Mouse (Mus musculus) limb, embryonic 15.5 days (tissue): Measurements from ENCODE around the gene Cmbl. TPM values are rescaled to one million over a fixed set of nuclear protein-coding genes. Genes with fewer than 3 reads are reported as not detected.

Experiments
- ATAC-seq: fragments of 200-750 bp; cut with Nextera tagmentation; 2 replicates; pipeline ENCODE4 v1.8.0; 2017; ENCODE audit warnings: low read depth, moderate TSS enrichment; ENCODE audit not compliant: insufficient number of reproducible peaks, low FRiP score, low TSS enrichment
- H3K27ac ChIP-seq: fragments of 300-500 bp; sonication (generic); 2 replicates; pipeline ENCODE4 v1.5.1; 2015; ENCODE audit warnings: moderate library complexity, mild to moderate bottlenecking, inconsistent platforms
- H3K27me3 ChIP-seq: fragments of 300-500 bp; sonication (generic); 2 replicates; pipeline ENCODE4 v1.6.1; 2015; ENCODE audit warnings: inconsistent platforms
- H3K36me3 ChIP-seq: fragments of 300-500 bp; sonication (generic); 2 replicates; pipeline ENCODE4 v1.6.1; 2015; ENCODE audit warnings: inconsistent platforms
- H3K4me1 ChIP-seq: fragments of 300-500 bp; sonication (generic); 2 replicates; pipeline ENCODE4 v1.6.1; 2015; ENCODE audit warnings: inconsistent platforms
- H3K4me2 ChIP-seq: fragments of 300-500 bp; sonication (generic); 2 replicates; pipeline ENCODE4 v1.6.1; 2015; ENCODE audit warnings: mild to moderate bottlenecking, inconsistent platforms
- H3K4me3 ChIP-seq: fragments of 300-500 bp; sonication (generic); 2 replicates; pipeline ENCODE4 v1.5.1; 2015; ENCODE audit warnings: mild to moderate bottlenecking, inconsistent platforms
- H3K9ac ChIP-seq: fragments of 300-500 bp; sonication (generic); 2 replicates; pipeline ENCODE4 v1.6.1; 2015; ENCODE audit warnings: inconsistent platforms
- H3K9me3 ChIP-seq: fragments of 300-500 bp; sonication (generic); 2 replicates; pipeline ENCODE4 v1.6.1; 2016; ENCODE audit warnings: inconsistent platforms
- WGBS: fragments of 180-500 bp; shearing (Covaris S2); methylation state at CpG from one replicate; pipeline ENCODE4 v1.1.7; 2015; 5-methylcytosine and 5-hydroxymethylcytosine counted together
- polyA plus RNA-seq: library from polyadenylated mRNA; unstranded; fragments of >200 nt; fragmentation: Nextera tagmentation; extraction: Ambion mirVana; gene quantifications from 2 replicates; pipeline ENCODE4 v1.2.1, GENCODE M21; 2015

The Cmbl gene
- 2.7 and 6.0 TPM in 2 replicates for polyA plus RNA-seq

DNA sequence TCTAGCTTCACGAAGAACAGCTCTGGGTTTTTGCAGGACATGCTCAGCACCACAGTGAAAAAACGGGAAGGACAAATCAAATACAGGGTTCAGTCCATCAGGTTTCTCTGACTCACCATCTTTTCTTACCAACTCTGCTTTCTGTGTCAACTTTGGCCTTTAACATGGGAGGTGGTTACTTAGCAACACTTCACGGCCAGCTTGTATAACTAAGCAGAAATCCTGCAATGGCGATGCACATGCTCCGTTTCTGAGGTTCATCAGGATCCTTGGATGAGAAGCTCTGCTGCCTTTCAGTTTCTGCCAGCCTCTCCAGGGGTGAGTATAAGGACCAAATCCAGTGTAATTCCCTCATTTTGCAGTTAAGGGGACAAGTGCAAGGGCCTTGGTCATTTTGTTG is at the start of gene Cmbl:
Cmbl (plus strand) TSS at position 206 of the 400 bp plus-strand sequence.
- no peaks in the 10 kb centered on the region for H3K9me3 ChIP-seq
- 71% methylated on average over 5 of the region's 5 CpGs for WGBS
- H3K9ac ChIP-seq: no peak within 1 kb of the TSS
- ATAC-seq: no peak
- no peaks in the 10 kb centered on the region for H3K36me3 ChIP-seq
- H3K4me1 ChIP-seq: peaks cover 20% of the 10 kb centered on the region
- no peak within 1 kb of the TSS for H3K27ac ChIP-seq
- H3K4me2 ChIP-seq: no peak within 1 kb of the TSS
- H3K27me3 ChIP-seq: no peaks in the 10 kb centered on the region
- H3K4me3 ChIP-seq: no peak within 1 kb of the TSS

DNA sequence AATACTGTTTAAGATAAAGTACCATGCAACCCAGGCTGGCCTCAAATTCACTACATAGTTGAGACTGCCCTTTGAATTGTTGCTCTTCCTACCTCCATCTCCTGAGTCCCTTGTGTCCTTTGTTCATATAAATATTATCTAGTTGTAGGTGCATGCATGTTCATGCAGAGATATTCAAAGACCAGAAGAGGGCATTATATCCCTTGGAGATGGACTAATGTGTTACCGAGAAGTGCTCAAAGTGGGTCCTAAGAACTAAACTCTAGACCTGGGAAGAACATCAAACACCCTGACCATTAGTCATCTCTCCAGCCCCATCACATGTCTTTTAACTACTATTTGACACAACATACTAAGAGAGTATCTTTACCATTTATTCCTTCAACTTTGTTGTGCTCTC is 48.0 kb upstream of the Cmbl start:
- no peak overlapping the region for H3K27ac ChIP-seq
- H3K4me3 ChIP-seq: no peak overlapping the region
- H3K27me3 ChIP-seq: no peaks in the 10 kb centered on the region
- no peak overlapping the region for H3K4me2 ChIP-seq
- H3K36me3 ChIP-seq: no peaks in the 10 kb centered on the region
- no peak for ATAC-seq
- H3K9ac ChIP-seq: no peak overlapping the region
- WGBS: 88% methylated on average over 1 of the region's 1 CpGs
- H3K9me3 ChIP-seq: no peaks in the 10 kb centered on the region
- H3K4me1 ChIP-seq: no peaks in the 10 kb centered on the region

DNA sequence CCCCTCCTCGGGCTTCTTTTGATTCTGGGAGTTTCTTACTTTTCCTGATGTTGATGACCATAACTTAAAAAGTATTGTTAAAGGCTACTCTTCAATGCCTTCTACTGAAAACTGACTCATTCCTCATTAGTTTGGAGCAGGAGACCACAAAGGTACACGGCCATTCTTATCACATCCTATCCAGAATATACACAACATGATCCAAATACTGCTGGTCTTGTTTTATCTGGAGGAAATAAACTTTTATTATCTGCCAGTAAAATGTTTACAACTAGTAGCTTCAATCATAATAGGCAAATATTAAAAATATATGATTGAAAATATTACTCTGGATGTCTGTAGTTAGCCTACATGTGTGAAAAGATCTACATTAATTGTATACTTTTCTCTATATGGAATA is 46.8 kb upstream of the Cmbl start:
- Histone ChIP-seq H3K4me3 (no peak overlapping the region), H3K27ac (no peak overlapping the region), H3K9me3 (no peaks in the 10 kb centered on the region), H3K4me1 (no peaks in the 10 kb centered on the region), H3K9ac (no peak overlapping the region), H3K27me3 (no peaks in the 10 kb centered on the region), H3K36me3 (no peaks in the 10 kb centered on the region), H3K4me2 (no peak overlapping the region)
- 80% methylated on average over 2 of the region's 2 CpGs for WGBS
- ATAC-seq: no peak

DNA sequence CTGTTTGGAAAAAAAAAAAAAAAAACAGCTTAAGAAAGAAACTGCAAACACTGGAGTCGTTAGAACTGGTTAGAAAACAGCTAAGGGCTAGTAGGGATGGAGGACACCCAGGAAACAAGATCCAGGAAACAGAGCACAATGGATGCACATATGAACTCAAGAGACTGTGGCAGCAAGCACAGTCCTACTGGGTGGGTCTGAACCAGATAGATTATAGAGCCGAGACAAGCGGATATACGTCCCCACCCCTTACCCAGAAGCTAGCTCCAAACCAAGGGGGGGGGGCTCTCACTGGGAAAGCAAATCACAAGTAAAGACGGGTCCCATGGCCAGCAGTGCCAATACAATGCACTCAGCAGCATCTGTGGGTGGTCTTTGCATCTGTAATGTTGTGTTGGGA is 46.2 kb upstream of the Cmbl start:
- Histone ChIP-seq H3K4me2 (no peak overlapping the region), H3K9me3 (no peaks in the 10 kb centered on the region), H3K36me3 (no peaks in the 10 kb centered on the region), H3K4me3 (no peak overlapping the region), H3K9ac (no peak overlapping the region), H3K4me1 (no peaks in the 10 kb centered on the region), H3K27ac (no peak overlapping the region), H3K27me3 (no peaks in the 10 kb centered on the region)
- ATAC-seq: no peak
- 81% methylated on average over 5 of the region's 5 CpGs for WGBS

DNA sequence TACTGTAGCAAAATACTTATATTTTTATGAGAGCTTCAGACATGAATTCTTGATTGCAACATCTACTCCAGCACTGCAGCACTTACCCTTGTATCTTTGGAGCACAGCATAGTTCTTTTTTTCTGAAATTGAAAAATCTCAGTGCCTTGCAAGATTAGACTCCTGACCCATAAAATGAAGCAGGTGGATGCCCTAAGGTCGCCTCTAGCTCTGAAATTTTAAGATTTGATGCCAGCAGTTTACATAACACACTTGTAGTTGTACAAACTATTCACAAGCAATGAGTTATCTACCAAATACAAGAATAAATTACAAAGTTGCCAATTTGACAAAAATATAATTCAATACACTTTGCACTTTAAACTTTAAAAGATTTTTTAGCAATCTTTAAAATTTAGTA is 38.7 kb upstream of the Cmbl start:
- Histone ChIP-seq H3K27ac (no peak overlapping the region), H3K36me3 (no peaks in the 10 kb centered on the region), H3K4me3 (no peak overlapping the region), H3K27me3 (no peaks in the 10 kb centered on the region), H3K9me3 (no peaks in the 10 kb centered on the region), H3K4me1 (peaks cover 9% of the 10 kb centered on the region; the same call in 1 of the 2 replicates), H3K4me2 (no peak overlapping the region), H3K9ac (no peak overlapping the region)
- 86% methylated on average over 1 of the region's 1 CpGs for WGBS
- no peak for ATAC-seq

DNA sequence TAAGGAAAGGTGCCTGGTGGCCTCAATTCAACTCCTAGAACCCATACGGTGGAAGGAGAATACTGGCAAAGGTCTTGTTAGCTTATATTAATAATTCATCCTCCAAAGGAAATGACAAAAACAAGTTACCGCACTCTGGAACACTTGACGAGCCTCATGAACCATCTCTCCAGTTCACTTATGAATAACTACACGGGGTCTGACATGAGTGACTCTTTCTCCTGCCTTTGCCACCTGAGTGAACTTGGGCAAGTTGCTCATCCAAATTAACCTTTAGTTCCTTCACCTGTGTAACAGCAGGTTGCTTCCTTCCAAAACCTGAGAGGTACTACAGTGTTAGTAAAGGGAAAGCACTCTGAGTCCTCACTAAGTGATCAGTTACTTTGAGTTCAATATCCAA is 36.7 kb upstream of the Cmbl start:
- 96% methylated on average over 4 of the region's 4 CpGs for WGBS
- Histone ChIP-seq H3K27me3 (no peaks in the 10 kb centered on the region), H3K9me3 (no peaks in the 10 kb centered on the region), H3K4me3 (no peak overlapping the region), H3K4me1 (peaks cover 9% of the 10 kb centered on the region; the same call in 1 of the 2 replicates), H3K9ac (no peak overlapping the region), H3K36me3 (no peaks in the 10 kb centered on the region), H3K27ac (no peak overlapping the region), H3K4me2 (no peak overlapping the region)
- ATAC-seq: no peak

DNA sequence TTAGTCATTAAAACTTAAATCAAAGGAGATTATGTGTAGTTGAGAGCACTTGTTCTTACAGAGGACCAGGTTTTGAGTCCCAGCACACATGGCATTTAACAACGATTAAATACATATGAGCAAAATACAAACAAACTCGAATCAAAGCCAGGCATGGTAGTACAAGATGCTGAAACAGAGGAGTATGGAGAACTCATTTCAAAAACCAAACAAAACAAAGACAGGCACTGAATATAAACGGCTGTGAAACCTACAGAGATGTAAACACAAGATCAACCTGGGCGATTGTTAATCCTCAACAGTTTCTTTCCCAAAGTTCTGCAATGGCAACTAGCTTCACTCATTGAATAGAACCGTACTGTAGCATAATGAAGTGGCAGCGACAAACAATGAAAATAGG is 36.1 kb upstream of the Cmbl start:
- Histone ChIP-seq H3K4me1 (peaks cover 9% of the 10 kb centered on the region; the same call in 1 of the 2 replicates), H3K27ac (no peak overlapping the region), H3K9me3 (no peaks in the 10 kb centered on the region), H3K27me3 (no peaks in the 10 kb centered on the region), H3K36me3 (no peaks in the 10 kb centered on the region), H3K4me3 (peak overlapping the region; percentile 73), H3K9ac (no peak overlapping the region), H3K4me2 (peak overlapping the region; percentile 60)
- 36% methylated on average over 6 of the region's 6 CpGs for WGBS
- ATAC-seq: no peak

DNA sequence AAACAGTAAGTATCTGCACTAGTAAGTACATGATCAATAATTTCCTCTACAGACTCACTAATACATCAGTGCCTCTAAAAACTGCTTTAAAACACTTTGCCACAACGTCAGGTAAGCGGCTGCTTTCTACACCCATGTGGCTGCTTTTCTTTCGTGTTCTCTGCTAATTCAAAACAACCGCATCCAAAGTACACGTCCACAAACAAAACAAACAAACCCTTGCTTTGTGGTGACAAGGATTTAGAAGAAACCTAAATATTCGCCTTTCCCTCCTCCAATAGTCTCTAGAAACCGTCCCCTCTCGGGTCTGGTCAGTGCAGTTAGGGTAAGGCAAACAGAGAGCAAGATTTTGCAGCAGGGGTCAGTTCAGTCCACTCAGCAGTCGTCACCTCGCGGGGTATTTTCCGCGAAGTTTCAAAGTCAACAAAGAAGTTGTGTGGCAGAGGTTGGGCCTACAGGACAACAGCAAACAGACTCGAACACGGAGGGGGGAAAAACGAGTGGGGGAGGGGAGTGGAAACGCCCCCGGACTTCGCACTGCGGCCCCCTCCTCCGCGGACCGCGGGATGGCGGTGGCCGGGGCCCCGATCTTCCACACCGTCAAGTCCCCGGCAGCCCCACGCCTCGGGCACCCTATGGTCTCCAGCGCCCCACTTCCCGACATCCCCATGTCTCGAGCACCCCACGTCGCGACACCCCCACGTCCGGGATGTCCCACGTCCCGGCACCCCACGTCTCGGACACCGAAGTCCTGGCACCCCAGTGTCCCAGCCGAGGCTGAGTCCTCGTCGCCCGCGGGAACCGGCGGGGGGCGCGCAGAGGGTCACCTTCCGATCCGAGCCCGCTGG is 35.2 kb upstream of the Cmbl start:
- no peaks in the 10 kb centered on the region for H3K9me3 ChIP-seq
- H3K27ac ChIP-seq: peak overlapping the region; percentile 96
- peak; percentile 42; the same call in 1 of the 2 replicates for ATAC-seq
- under 1% methylated on average over 47 of the region's 56 CpGs for WGBS
- no peaks in the 10 kb centered on the region for H3K27me3 ChIP-seq
- peak overlapping the region; percentile 85 for H3K9ac ChIP-seq
- peaks cover 9% of the 10 kb centered on the region; the same call in 1 of the 2 replicates for H3K4me1 ChIP-seq
- no peaks in the 10 kb centered on the region for H3K36me3 ChIP-seq
- peak overlapping the region; percentile 73 for H3K4me3 ChIP-seq
- peak overlapping the region; percentile 60 for H3K4me2 ChIP-seq

DNA sequence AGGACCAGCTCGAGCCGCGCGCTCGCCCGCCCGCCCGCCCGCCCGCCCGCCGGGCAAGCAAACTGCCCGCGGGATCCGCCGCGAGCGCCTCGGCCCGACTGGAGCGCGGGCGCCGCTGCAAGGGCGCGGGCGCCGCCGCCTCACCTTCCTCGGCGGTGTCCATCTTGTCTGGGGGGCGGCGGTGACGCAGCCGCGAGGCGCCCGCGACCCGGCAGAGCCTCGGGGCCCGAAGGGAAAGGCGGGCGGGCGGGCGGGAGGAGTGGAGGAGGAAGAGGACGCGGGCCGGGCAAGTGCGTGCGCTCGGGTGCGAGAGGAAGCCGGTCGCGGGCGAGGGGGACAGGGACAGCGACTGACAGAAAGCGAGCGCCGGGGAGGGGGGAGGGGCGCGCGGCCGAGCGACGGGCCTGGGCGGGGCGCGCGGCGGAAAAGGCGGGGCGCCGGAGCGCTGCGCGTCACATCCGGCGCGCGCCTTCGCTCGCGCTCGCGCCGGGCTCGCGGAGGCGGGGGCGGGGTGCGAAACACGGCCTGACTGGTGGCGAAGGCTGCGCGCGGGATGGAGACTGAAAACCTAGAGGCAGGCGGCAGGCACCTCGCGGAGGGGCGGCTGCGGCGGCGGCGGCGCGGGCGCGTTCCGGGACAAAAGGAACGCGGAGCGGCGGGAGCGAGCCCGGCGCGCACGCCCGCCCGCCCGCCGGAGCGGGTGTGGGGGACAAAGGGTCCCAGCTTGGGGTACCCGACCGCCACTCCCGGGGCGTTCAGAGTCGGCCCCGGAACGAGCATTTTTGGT is 34.3 kb upstream of the Cmbl start, which contains the start of gene March6:
March6 (minus strand) TSS at position 395 of the 787 bp plus-strand sequence.
- whole genome bisulfite sequencing: under 1% methylated on average over 91 of the region's 132 CpGs
- peak; percentile 88 for ATAC-seq
- Histone ChIP-seq H3K9ac (peak within 1 kb of the TSS; percentile 85), H3K36me3 (no peaks in the 10 kb centered on the region), H3K4me1 (peaks cover 12% of the 10 kb centered on the region; the same call in 1 of the 2 replicates), H3K4me2 (peak within 1 kb of the TSS; percentile 60), H3K27ac (peak within 1 kb of the TSS; percentile 96), H3K4me3 (peak within 1 kb of the TSS; percentile 73), H3K9me3 (no peaks in the 10 kb centered on the region), H3K27me3 (no peaks in the 10 kb centered on the region)

DNA sequence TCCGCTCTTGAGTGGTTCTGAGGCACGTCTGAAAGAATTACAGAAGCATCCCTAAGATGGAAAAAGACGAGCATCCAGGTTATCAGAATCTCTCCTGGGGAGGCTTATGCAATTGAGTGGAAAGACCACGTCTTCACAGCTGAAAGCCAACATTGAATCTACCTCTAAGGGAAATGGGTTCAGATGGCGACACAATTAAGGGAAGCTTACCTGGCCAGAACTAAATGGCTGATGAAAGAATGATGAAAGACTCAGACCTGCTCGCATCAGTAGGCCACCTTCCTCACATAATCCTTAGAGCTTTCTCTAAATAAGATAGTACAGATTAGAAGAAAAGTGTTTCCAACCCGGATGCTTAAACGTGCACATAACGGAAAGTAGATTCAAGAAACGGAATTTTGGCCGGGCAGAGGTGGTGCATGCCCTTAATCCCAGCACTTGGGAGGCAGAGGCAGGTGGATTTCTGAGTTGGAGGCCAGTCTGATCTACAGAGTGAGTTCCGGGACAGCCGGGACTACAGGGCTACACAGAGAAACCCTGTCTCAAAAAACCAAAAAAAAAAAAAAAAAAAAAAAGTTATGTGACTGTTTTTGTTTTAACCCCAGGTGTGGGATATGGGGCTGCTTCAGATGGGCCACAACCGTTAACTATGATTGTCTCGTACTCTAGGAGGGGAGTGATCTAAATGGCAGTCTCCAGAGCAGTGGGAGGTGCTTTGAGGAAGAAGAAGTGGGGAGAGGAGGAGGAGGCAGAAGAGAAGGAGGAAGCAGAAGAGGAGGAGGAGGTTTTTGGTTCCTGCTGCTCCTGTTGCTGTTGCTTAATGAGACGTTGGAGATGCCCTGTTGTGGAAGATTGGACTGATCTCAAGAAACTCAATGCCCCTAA is 33.5 kb upstream of the Cmbl start:
- H3K9ac ChIP-seq: peak overlapping the region; percentile 69
- WGBS: 22% methylated on average over 16 of the region's 16 CpGs
- H3K27me3 ChIP-seq: no peaks in the 10 kb centered on the region
- H3K4me3 ChIP-seq: peak overlapping the region; percentile 73
- peak overlapping the region; percentile 96 for H3K27ac ChIP-seq
- ATAC-seq: no peak
- H3K9me3 ChIP-seq: no peaks in the 10 kb centered on the region
- peaks cover 12% of the 10 kb centered on the region; the same call in 1 of the 2 replicates for H3K4me1 ChIP-seq
- no peaks in the 10 kb centered on the region for H3K36me3 ChIP-seq
- H3K4me2 ChIP-seq: peak overlapping the region; percentile 45

DNA sequence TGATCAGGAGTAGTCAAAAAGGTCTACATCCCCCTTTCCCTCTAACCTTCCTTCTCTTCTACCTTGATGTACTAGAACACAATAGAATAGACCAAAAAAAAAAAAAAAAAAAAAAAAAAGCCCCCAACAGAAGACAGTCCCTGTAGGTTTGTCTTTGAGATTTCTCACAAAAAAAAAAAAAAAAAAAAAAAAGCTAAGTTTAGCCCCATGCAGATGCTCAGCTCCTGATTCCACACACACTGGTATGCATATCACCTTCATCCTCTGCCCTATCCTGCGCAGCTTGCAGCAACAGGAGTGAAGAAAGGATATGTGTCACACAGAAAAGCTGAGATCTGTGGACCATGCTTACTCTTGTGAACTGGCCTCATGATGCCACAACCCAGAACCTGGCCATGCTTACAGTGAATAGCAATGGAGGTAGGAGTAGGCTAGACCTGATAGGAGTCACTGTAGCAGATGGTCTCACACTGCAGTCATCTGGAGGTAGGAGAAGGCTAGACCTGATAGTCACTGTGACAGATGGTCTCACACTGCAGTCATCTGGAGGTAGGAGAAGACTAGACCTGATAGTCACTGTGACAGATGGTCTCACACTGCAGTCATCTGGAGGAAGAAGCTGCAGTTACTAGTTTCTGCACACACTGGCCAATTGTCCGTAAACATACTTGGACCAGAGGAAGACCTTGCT is 32.7 kb upstream of the Cmbl start:
- no peak for ATAC-seq
- Histone ChIP-seq H3K4me1 (peaks cover 12% of the 10 kb centered on the region; the same call in 1 of the 2 replicates), H3K4me3 (no peak overlapping the region), H3K4me2 (no peak overlapping the region), H3K9ac (no peak overlapping the region), H3K27me3 (no peaks in the 10 kb centered on the region), H3K27ac (no peak overlapping the region), H3K36me3 (no peaks in the 10 kb centered on the region), H3K9me3 (no peaks in the 10 kb centered on the region)
- WGBS: 98% methylated on average over 2 of the region's 2 CpGs
